Mouse (Mus musculus) lung, postnatal 25 days (tissue): Measurements from ENCODE around the gene Spg20.
A peak's percentile ranks its signal among the peaks of the same experiment; 100 is the strongest.

Experiments
- DNase-seq: peaks from one replicate; pipeline ENCODE4 v3.0.0; 2022; ENCODE audit warnings: low spot score

Spg20 gene

DNA sequence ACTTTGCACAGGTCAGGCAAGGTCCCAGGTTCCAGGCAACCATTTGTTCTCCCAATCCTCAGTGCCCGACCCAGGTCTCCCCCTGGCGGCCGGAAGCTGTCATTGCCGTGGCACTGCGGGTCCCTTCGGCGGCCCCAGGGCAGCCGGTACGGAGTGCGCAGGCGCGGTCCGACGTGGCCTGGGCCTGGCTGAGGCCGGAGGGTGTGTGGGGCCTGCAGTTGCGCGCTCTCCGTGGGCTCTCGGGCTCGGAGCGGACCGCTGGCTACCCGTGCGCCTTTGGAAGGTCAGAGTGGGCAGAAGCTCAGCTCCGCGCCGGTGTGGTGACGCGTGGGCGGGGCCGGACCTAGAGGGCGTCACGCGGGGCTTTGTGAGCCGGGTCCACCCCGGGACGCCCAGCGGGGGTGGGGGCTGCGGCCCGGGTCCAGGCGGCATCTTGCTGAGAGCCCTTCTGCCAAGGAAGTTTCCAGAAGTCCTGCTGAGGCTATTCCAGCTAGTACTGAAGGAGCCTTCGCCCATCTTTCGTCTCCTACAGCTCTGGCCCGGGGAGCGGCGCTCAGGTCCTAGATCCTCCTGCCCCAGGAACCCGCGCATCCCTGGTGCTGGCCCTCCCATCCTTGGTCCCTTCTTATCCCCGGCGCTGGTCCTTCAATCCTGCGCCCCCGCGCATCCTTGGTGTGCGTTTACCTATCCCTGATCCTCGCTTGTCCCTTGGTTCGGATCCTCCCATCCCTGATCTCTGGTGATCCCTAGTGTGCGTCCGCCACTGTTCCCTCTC is at the start of gene Spg20:
TSS of gene Spg20 (plus strand) at position 174 of the 775 bp plus-strand sequence.
- peak; percentile 94 for DNase-seq

DNA sequence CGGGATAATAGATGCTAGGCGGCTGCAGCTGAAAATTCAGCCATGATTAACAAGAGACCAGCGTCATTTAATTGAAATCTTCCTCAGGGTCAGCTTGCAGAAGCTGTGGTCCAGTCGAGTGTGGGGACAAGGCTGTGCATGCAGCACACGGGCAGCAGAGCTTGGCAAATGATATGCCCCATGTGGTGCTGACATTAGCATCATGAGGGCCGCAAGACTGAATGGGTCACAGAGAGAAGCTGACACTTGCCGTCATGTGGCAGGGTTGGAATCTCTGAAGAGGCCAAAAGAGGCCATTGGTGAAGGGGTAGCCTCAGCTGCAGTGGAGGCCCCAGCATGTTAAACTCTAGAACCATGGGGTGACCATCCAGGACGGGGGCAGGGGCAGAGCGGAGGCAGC is 49.3 kb upstream of the Spg20 start:
- no peak for DNase-seq

DNA sequence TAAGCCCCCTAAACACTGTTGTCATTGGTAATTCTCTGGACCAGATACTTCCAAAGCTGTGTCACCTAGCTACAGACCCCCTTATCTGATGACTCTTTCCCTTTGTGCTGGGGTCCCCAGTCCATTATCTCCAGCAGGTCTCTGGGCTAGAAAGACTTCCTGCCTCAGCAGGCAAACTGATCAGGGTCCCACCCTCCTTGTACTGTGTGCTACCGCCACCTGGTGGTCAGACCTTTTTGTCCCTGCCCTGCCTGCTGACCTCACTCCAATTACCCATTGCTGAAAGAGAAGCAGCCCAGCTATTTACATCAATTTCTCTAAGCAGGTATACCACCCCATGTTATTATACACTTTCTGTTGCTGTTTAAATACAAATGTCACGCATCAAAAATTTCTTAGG is 47.5 kb upstream of the Spg20 start:
- peak; percentile 36 for DNase-seq

DNA sequence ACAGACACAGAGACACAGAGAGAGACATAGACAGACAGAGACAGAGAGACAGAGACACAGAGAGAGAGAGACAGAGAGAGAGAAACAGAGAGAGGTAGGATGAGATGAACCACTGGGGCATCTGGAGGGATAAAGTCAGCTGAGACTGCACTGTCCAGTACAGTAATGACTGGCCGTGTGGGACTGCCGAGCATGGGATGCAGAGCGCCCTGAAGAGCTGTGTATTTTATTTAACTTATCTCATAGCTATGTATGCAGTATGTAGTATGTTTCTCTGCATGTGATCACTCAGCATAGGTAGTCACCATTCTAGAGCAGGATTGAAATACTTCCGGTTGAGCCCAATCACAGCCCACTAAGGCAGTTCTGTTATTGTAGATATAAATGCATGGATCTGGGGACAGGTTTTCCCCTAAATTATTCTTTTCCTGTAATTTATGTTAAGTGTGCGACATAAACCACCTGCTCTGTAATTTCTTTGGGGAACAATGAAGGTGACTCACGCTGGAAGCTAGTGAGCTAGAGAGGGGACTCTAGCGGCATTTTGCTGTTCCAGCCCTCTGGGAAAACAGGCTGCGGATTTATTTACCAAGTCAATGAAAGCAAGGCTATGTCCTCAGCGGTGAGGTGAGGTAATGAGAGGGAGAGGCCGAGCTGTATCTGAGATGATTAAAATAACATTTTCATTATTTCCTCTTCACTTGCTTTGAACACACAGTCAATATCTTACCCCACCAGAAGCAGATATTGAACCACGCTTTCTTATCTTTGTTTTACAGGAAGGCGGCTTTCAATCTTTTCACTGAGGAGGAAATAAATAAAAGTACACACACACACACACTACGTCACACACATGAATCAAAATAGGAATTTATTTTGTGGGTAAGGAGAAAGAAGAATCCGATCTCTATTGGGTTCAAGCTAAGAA is 45.9 kb upstream of the Spg20 start:
- no peak for DNase-seq

DNA sequence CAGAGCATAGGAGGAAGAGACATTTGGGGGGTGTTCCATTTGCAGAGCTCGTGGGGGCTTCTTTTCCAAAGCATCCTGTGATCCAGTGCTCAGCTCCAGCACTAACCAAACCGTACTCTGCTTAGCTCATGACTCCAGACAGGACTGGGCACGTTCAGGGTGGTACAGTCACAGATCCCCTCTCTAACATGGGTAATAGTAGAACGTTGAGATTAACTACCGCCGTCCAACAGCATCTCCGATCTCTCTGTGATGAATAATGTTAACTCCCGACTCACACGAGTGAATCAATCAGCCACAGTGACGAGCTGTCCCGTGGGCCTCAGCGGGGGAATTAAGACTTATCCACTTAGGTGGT is 45.3 kb upstream of the Spg20 start:
- DNase-seq = no peak

DNA sequence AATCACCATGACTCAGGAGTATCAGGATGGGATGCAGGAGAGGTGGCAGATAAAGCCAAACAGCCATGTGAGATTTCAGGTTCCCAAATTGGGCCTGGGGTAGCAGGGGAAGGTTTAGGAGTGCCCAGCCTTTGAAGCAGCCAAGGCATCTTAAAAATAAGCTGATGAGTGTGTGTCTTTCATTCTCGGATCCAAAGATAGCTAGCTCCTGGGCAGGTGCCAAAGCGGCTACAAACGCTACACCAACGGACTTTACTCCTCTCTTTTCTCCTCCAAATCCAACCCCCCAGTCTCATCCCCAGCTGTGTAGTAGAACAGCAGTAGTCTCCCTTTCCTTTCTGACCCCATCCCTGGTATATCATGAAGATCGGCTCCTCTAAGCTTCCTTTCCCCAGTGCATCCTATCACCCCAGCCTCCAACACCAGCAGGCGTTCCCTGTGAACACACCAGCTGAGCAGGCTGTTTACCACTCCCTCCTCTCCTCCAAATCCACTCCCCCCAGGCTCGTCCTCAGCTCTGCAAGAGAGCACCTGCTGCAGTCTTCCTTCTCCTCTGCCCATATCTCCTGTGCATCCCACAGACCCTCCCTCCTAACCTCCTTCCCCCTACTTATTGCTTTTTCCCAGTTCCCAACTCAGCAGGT is 44.0 kb upstream of the Spg20 start:
- DNase-seq = no peak

DNA sequence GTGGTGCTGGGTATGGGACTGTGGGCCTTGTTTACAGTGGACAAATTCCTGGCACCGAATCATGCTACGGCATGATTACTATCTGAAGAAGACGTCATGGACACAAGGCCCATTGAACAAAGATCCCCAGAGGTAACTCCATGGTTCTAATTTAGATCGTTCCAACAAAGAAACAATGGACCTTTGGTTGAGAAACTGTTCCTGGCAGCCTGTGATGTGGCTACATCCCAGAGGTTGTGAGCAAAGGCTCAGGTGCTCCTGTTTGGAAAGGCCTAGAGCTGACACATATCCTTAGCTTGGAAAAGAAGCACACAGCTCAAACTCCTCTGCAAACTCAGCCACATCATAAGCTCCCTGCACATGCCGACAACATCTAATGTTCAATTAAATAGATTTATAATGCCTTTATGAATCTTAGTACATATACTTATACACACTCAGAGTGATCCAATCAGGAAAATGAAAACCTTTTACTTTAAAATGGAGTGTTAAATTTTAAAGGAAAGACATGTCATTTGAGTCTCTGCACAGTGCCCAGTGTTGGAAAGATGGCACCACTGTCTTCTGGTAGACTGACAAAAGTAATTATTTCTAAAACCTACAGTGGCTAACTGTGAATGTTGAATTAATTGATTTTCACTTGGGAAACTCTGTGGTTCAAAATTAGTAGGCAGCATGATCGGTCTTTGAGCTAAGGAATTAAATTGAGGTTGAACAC is 37.2 kb upstream of the Spg20 start:
- DNase-seq = no peak

DNA sequence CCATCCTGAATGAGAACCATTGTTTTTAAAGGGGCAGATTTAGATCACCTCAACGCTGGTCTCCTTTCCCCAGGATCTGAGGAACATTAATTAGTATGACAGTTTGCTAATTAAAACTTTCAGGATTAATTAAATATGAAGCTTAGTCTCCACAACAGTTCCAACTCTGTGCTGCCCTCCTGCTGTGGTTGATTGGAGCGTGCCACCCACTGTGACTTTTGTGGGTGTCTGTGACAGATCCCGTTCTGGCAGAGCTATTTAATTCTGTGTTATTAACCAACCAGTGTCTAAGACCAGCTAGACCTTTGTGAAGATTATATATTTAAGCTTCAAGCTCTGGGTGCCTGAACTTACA is 36.6 kb upstream of the Spg20 start:
- DNase-seq = no peak

DNA sequence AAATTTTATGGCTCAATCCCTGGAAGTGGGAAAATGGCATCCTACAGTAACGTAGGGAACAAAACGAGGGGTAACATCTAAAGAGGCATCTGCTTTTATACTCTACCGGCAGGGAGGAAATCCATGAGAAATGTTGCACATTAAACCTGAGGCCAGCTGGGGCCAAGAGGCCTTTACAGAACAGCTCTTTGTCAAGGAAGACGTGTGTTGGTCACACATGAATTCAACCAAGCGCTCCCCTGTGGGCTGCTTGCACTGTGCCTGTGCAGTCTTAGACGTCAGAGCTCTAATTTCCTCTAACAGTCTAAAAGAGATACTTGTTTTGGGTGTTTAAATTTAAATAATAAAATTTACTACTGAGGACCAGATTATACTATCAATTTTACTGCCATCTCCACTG is 33.7 kb upstream of the Spg20 start:
- no peak for DNase-seq

DNA sequence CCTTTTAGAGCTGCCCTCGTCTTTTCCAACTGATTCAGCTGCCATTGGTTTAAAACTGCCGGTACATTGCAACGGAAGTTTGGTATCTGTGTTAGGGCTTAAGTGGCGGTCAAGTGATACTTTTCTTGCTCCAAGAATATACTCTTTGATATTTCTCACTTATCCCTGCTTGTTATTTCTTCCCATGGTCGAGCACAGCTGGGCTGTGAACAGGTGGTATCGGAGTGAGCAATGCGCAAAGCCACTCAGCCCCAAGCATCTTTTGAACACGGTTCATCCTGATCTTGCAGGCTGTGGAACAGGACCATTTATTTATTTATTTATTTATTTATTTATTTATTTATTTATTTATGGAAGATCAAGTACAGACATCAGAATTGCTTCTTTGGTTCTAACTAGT is 32.3 kb upstream of the Spg20 start:
- no peak for DNase-seq

DNA sequence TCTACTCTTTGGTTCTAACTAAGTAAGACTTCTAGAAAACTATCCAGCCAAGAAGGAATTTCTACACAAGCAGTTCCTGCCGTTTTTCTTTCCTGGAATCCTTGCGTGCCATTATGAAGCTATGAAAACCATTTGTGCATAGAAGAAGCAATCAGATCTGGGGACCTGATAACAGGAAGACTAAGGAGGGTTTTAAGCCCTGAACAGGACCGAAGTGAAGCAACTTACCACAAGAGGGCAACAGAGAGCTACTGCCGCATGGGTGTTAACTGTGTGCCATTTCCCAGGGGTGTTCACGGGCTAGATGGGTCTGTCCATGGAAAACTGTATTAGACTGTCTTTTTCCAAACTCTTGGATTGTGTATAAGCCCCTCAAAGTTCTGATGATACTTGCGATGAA is 31.9 kb upstream of the Spg20 start:
- DNase-seq = peak; percentile 79

DNA sequence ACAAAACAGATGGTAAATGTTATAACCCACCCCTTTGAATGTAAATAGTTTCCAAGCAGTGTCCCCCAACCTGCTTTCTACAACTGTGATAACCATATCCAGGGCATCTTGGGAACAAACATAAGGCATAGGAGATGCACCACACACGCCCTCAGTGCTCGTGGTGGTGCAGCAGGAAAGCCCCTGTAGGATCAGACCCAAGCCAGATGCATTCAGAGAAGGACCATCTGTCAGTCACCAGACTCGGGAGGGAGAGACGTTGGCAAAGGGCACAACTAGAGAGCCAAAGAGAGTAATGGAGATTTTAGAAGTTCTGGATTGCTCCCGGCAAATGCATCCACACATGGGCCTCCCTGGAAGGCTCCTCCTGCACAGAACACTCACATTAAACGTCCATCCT is 27.1 kb upstream of the Spg20 start:
- no peak for DNase-seq

DNA sequence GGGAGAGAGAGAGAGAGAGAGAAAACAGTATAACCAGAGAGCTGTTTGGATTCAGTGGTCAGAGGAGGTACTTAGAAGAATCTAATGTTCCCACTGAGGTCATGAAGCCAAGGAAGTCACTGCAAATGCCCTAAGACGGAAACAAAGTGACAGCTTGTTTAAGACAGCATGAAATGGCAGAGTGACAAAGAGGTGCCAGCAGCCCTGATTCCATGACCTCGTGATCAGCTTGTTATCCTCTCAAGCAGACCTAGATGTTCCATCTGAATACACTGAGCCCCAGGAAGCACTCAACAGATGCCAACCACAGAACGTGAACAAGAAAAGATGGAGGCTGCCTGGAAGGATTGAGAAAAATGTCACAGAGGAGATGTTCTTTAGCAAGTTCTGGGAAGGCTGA is 26.2 kb upstream of the Spg20 start:
- no peak for DNase-seq

DNA sequence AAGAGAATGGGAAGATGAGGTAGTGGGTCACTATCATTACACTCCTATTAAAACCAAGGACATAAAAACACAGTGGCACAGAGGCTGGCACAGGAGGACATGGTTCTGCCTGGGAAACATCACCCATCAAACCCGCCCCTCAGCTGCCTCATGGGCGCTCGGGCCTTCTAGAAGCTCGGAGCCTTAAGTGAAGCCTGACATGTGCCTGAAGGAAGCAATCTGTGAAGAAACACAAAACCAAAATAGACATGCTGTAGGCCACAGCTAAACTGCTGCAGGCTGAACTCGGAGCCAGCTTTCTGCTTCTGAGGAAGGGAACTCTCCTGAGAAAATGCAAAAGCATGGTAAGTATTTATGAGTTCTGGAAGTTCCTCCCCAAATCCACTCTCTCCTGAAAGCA is 25.0 kb upstream of the Spg20 start:
- DNase-seq = no peak

DNA sequence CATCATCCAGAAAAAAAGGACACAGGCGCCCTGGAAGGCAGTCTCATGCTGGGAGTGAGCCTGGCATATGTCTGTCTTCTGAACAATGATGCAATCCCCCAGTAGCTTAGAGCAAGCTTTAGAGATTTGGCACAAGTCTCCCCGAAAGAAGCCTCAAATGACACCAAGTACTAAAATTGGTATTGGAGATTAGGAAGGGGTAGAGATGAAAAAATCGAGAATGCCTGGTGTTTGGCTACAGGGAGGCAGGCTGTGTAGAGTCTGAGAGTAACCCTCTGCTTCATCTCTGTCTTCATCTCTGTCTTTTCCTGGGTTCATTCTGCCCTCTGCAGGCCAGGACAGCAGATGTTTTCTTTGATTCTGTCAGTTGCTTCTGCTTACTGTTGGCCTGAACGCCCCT is 24.5 kb upstream of the Spg20 start:
- no peak for DNase-seq

DNA sequence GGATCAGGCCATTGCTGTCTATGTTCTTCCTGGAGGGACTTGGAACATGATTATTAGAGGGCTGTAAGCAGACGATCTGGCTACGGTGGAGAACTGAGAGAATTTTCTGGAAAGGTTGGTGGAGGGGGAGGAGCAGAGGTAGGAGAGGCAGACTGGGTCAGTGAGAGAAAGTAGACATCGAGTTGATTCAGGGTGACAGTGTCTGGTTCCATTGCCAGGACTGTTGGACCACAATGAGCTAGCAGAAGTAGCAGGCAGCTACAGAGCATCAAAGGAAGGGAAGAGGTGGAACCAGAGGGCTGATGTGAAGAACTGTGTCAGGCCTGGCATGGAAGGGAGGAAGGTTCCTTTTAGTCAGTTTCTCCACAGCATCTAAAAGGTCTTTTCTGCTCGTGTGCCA is 23.5 kb upstream of the Spg20 start:
- no peak for DNase-seq

DNA sequence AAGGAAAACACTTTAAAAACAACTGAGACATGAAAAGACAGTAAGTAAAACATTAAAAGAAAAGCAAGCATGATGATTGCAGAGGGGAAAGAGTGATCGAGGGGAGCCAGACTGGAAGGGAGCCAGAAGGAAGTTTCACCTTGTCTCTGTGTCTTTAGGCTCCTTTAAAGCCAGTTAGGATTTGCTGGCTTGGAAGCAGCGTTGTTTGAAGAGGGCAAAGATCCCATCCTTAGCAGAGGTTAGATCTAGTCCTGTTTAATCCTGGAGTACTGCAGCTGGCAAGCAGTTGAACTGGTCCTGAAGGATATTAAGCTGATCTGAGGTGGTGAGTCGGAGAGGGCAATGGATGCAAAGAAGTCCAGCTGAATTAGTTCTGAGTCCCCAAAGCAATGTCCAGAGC is 23.1 kb upstream of the Spg20 start:
- no peak for DNase-seq

DNA sequence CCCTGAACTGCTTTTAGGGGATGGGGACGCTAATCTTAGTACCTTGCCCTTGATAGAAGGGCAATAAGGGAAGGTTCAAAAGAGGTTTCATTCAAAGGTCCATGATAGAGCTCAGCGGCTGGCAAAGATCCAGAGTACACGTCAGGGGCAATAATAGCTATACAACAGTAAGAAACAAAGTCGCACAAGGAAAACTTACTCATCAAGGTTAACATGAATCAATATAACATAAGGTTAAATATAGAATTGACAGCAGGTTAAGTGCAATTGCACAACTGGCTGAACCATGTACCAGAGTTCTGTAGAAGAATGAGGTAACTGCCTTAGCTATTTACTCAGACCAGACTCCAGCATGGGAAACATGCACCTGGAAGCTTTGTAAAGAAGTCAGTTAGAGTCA is 22.6 kb upstream of the Spg20 start:
- DNase-seq = no peak

DNA sequence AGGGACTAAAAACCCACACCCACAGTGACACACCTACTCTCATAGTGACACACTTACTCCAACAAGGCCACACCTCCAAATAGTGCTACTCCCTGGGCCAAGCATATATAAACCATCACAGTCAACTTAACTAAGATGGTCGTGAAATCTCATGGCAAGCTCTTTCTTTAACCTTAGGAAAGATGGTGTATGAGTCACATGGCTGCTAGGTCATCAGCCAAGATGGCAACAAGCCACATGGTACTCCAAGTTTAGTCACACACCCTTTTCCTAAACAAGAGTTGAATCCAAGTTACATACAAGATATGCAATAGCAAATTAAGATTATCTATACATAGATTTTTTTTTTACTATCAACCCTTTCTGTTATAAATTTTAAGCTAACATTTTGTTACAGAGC is 18.7 kb upstream of the Spg20 start:
- no peak for DNase-seq

DNA sequence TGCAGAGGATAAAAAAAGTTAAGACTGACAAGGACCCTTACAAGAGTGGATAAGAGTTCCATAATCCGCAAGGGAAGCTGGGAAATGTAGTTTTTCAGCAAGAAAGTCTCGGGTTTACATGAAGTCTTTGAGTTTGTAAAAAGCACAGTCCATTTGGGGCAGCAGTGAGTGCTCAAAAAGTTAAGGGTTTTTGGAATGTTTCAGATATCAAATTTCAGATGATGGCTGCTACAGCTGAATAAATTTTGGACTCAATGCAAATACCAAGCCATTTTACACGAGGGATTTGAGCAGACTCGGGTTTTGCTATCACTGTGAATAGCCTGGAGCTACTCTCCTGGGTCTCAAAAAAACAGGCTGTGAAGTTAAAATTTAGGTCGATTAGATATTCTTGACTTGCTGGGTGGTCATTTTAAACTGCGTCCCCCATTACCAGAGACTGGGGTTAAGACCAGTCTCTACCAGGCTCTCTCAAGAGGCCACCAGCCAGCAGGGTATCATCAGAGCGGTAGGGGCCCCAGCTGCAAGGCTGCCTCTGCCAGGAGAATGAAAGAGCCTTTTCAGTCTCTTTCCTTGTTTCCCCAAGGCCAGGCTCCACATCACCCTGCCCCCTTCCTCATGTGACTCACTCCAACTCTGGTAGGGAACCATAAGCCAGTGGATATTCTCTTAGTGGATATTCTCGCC is 15.8 kb upstream of the Spg20 start:
- DNase-seq = no peak

DNA sequence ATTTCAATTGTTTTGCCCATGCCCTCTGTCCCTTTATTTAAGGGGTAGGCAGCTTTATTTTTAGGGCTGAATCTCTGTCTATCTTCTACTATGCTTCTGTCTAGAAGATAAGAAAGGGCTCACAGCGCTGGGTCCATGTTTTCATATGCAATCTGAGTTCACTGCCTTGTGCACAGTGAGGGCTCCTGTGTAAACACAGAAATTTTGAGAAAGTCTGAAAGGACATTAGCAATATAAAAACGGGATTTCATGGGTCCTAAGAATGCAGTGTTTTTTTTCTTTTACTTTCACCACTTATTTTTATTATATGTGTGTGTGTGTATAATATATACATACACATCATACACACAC is 15.3 kb upstream of the Spg20 start:
- DNase-seq = no peak

DNA sequence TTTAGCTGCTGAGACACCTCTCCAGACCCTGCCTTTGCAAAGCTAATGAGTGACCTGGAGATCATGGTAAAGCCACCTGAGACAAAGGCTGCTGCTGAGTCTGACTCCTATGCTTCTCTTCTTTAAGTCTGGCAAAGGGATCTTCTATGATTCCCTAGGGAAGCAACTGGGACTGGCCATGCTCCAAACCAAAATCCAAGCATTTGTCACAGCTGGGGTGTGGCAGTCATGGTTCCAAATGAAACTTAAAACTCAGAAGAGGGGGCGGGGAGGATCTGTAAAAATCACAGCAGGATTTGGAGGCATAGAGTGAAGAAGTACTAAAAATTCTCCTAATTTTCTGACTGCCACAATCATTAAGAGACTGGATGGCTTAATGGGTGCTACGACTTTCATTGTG is 14.7 kb upstream of the Spg20 start:
- no peak for DNase-seq
